Mouse (Mus musculus): ENCODE results near the gene Tenm4. TPM values are rescaled to one million over a fixed set of nuclear protein-coding genes. Genes with fewer than 3 reads are reported as not detected.

The Tenm4 gene
- polyA plus RNA-seq, 1 experiment from 2014 or later = 41.4 TPM

DNA sequence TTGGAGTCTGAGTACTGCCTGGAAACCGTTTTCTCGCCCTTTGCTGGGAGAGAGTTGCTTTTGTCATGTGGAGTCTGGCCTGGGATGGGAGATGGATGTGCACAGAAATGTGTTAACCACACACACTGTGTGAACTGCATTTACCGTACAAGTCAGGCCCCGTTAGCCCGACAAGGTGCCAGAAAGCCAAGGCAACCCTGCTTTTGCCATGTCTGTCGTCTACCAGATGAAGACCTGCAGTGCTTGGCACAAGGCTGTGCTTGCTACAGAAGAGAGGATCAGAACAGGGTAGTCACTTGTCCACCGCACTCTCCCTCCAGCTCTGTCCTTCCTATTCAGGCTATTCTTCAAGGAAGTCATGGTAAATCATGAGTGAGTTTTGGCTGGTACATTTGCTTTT lies 492.3 kb downstream of the Tenm4 start:
- H3K4me2 ChIP-seq (ENCODE audit: low read length) = no peak overlapping the region
- H3K9me3 ChIP-seq (replicated peaks; ENCODE audit: control insufficient read depth, low read length, poor library complexity, severe bottlenecking) = no peaks in the 10 kb centered on the region
- H3K9ac ChIP-seq (ENCODE audit: low read depth, low read length) = no peak overlapping the region
- no peak for ATAC-seq
- H3K27ac ChIP-seq (ENCODE audit: low read length) = no peak overlapping the region
- no peaks in the 10 kb centered on the region for H3K27me3 ChIP-seq (ENCODE audit: control insufficient read depth, insufficient read depth, low read depth, low read length)
- no peaks in the 10 kb centered on the region for H3K36me3 ChIP-seq (ENCODE audit: control insufficient read depth, insufficient read depth, low read length)
- 71% methylated on average over 7 of the region's 7 CpGs for WGBS
- H3K4me1 ChIP-seq (ENCODE audit: control insufficient read depth, insufficient read depth, low read length) = peaks cover 2% of the 10 kb centered on the region; the same call in 1 of the 2 replicates
- no peak overlapping the region for H3K4me3 ChIP-seq (ENCODE audit: low read depth, low read length)

- no peak overlapping the region for H3K27ac ChIP-seq (ENCODE audit: low read length)
- H3K36me3 ChIP-seq (ENCODE audit: control insufficient read depth, insufficient read depth, low read length) = no peaks in the 10 kb centered on the region
- no peaks in the 10 kb centered on the region for H3K9me3 ChIP-seq (replicated peaks; ENCODE audit: control insufficient read depth, low read length, poor library complexity, severe bottlenecking)
- WGBS = 88% methylated on average over 8 of the region's 8 CpGs
- peaks cover 16% of the 10 kb centered on the region for H3K4me1 ChIP-seq (ENCODE audit: control insufficient read depth, insufficient read depth, low read length)
- H3K4me2 ChIP-seq (ENCODE audit: low read length) = no peak overlapping the region
- no peaks in the 10 kb centered on the region for H3K27me3 ChIP-seq (ENCODE audit: control insufficient read depth, insufficient read depth, low read depth, low read length)
- ATAC-seq = no peak
- no peak overlapping the region for H3K9ac ChIP-seq (ENCODE audit: low read depth, low read length)
- no peak overlapping the region for H3K4me3 ChIP-seq (ENCODE audit: low read depth, low read length)
These were observed 495.4 kb downstream of the Tenm4 start for GRCm38 (mm10) chr7:96666366-96666896.

DNA sequence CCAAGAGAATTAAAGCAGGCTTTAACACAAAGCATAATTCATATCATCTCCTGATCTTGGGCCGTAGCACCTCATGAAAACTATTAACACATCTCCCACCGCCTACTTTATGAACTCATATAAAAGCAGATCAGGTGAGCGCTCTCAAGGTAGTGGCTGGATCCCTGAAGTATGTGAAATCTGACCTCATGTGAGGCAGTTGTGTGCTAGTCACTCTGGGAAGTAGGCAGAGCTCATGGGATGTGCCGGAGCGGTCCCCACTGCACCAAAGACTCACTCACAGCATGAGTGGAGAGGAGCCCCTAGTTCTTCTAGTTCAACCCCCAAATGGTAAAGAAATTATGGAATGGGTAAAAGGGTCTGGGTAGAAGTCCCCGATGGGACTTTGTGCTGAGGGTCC lies 496.6 kb downstream of the Tenm4 start:
- H3K4me2 ChIP-seq (ENCODE audit: low read length) = no peak overlapping the region
- WGBS = 91% methylated on average over 6 of the region's 6 CpGs
- ATAC-seq = no peak
- no peak overlapping the region for H3K9ac ChIP-seq (ENCODE audit: low read depth, low read length)
- H3K27me3 ChIP-seq (ENCODE audit: control insufficient read depth, insufficient read depth, low read depth, low read length) = no peaks in the 10 kb centered on the region
- H3K4me3 ChIP-seq (ENCODE audit: low read depth, low read length) = no peak overlapping the region
- no peaks in the 10 kb centered on the region for H3K36me3 ChIP-seq (ENCODE audit: control insufficient read depth, insufficient read depth, low read length)
- peaks cover 21% of the 10 kb centered on the region for H3K4me1 ChIP-seq (ENCODE audit: control insufficient read depth, insufficient read depth, low read length)
- no peaks in the 10 kb centered on the region for H3K9me3 ChIP-seq (replicated peaks; ENCODE audit: control insufficient read depth, low read length, poor library complexity, severe bottlenecking)
- no peak overlapping the region for H3K27ac ChIP-seq (ENCODE audit: low read length)

DNA sequence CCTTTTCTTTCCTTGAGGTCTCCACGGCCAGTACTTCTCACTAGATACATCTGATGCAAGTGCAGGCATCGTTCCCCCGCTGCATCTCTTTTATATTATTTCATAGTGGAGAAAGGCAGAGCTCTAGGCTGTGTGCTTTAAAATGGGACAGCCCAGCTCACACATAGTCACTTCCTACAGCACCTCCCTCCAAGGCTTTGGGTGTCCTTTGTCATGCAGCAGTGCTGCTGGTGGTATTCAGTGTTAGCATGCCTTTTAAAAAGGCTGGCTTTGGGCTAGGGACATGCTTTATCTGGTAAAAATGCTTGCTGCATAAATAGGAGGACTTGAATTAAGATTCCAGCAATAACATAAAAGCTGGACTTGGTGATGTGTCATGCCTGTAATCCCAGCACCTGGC lies 499.0 kb downstream of the Tenm4 start:
- Histone ChIP-seq H3K4me2 (ENCODE audit: low read length) (no peak overlapping the region), H3K4me1 (ENCODE audit: control insufficient read depth, insufficient read depth, low read length) (peaks cover 22% of the 10 kb centered on the region), H3K9ac (ENCODE audit: low read depth, low read length) (no peak overlapping the region), H3K4me3 (ENCODE audit: low read depth, low read length) (no peak overlapping the region), H3K27me3 (ENCODE audit: control insufficient read depth, insufficient read depth, low read depth, low read length) (no peaks in the 10 kb centered on the region), H3K9me3 (replicated peaks; ENCODE audit: control insufficient read depth, low read length, poor library complexity, severe bottlenecking) (no peaks in the 10 kb centered on the region), H3K27ac (ENCODE audit: low read length) (peak overlapping the region; percentile 38; the same call in 1 of the 2 replicates), H3K36me3 (ENCODE audit: control insufficient read depth, insufficient read depth, low read length) (no peaks in the 10 kb centered on the region)
- 37% methylated on average over 3 of the region's 3 CpGs for WGBS
- ATAC-seq = no peak

DNA sequence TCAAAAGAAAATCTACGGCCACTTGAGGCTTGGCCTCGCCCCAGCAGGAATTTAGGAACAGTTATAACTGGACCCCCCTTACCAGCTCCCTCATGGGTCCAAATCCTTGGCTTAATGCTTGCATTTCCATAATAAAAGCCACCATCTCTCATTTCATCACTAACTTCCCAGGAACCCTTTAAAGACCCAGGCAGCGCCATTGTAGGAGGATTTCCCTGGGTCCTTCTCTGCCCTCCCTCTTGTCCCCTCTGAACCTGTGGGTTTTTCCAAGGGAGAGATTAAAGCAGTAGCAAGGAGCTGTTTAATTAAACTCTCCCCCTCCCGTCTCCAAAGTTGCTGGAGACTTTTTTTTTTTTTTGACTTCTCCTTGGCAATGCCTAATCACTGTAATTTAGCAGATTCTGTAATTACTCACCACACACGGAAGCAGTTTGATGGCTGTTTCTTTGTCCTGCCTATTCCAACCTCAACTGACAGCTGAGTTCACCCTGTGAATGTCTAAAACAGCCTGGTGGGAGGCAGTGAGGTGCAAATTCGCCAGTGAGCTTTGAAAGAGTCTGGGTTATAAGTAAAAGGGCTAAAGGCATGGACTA lies 501.4 kb downstream of the Tenm4 start:
- H3K36me3 ChIP-seq (ENCODE audit: control insufficient read depth, insufficient read depth, low read length) = no peaks in the 10 kb centered on the region
- H3K4me2 ChIP-seq (ENCODE audit: low read length) = no peak overlapping the region
- no peaks in the 10 kb centered on the region for H3K9me3 ChIP-seq (replicated peaks; ENCODE audit: control insufficient read depth, low read length, poor library complexity, severe bottlenecking)
- H3K27ac ChIP-seq (ENCODE audit: low read length) = peak overlapping the region; percentile 44; the same call in 1 of the 2 replicates
- H3K27me3 ChIP-seq (ENCODE audit: control insufficient read depth, insufficient read depth, low read depth, low read length) = no peaks in the 10 kb centered on the region; the same call in 1 of the 2 replicates
- no peak overlapping the region for H3K9ac ChIP-seq (ENCODE audit: low read depth, low read length)
- WGBS = 13% methylated on average over 6 of the region's 6 CpGs
- peak; percentile 65 for ATAC-seq
- no peak overlapping the region for H3K4me3 ChIP-seq (ENCODE audit: low read depth, low read length)
- peaks cover 22% of the 10 kb centered on the region for H3K4me1 ChIP-seq (ENCODE audit: control insufficient read depth, insufficient read depth, low read length)

DNA sequence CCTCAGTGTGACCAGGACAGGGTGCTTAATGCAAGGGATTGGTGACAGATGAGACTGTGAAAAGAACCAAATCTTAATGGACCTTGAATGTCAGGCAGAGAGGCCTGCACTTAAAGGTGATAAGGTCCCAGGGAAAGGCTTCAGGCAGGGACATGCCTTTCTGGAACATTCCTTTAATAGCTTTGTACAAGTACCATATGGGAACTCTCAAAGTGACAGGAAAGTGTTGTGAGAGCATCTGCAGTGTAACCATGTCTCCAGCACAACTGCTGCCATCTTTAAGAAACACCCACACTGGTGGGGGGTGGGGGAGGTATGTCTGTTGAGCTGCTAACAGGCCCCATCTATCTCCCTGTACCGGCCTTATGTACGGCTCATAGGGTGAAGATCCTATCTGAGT lies 506.0 kb downstream of the Tenm4 start:
- Histone ChIP-seq H3K9me3 (replicated peaks; ENCODE audit: control insufficient read depth, low read length, poor library complexity, severe bottlenecking) (no peaks in the 10 kb centered on the region), H3K27ac (ENCODE audit: low read length) (no peak overlapping the region), H3K4me2 (ENCODE audit: low read length) (no peak overlapping the region), H3K9ac (ENCODE audit: low read depth, low read length) (no peak overlapping the region), H3K27me3 (ENCODE audit: control insufficient read depth, insufficient read depth, low read depth, low read length) (no peaks in the 10 kb centered on the region; the same call in 1 of the 2 replicates), H3K36me3 (ENCODE audit: control insufficient read depth, insufficient read depth, low read length) (no peaks in the 10 kb centered on the region), H3K4me3 (ENCODE audit: low read depth, low read length) (no peak overlapping the region), H3K4me1 (ENCODE audit: control insufficient read depth, insufficient read depth, low read length) (peaks cover 13% of the 10 kb centered on the region; the same call in 1 of the 2 replicates)
- no peak for ATAC-seq
- WGBS = 97% methylated on average over 2 of the region's 2 CpGs

DNA sequence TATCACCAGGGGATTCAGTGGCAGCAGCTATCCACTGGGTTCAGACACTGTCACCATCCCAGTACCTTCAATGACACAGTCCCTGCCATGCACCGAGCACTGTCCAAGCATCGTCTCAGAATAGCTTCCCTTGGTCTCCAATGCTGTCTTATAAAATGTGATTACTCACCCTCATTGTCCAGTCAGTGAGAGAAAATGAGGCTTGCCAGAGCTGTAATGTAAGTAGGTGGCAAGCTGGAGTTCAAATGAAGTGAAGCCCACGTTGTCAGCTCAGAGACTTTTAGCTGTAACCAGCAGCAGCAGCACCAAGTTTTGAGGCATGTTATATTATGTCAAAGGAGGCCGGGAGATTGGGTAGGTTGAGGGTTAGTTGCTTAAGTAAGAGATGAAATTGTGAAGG lies 507.2 kb downstream of the Tenm4 start:
- Histone ChIP-seq H3K4me3 (ENCODE audit: low read depth, low read length) (no peak overlapping the region), H3K27ac (ENCODE audit: low read length) (no peak overlapping the region), H3K9me3 (replicated peaks; ENCODE audit: control insufficient read depth, low read length, poor library complexity, severe bottlenecking) (no peaks in the 10 kb centered on the region), H3K36me3 (ENCODE audit: control insufficient read depth, insufficient read depth, low read length) (no peaks in the 10 kb centered on the region), H3K4me2 (ENCODE audit: low read length) (no peak overlapping the region), H3K4me1 (ENCODE audit: control insufficient read depth, insufficient read depth, low read length) (peaks cover 6% of the 10 kb centered on the region; the same call in 1 of the 2 replicates), H3K9ac (ENCODE audit: low read depth, low read length) (no peak overlapping the region), H3K27me3 (ENCODE audit: control insufficient read depth, insufficient read depth, low read depth, low read length) (no peaks in the 10 kb centered on the region; the same call in 1 of the 2 replicates)
- no peak for ATAC-seq
- WGBS = 89% methylated on average over 4 of the region's 4 CpGs

- Histone ChIP-seq H3K4me1 (ENCODE audit: control insufficient read depth, insufficient read depth, low read length) (peaks cover 6% of the 10 kb centered on the region; the same call in 1 of the 2 replicates), H3K9me3 (replicated peaks; ENCODE audit: control insufficient read depth, low read length, poor library complexity, severe bottlenecking) (no peaks in the 10 kb centered on the region), H3K9ac (ENCODE audit: low read depth, low read length) (no peak overlapping the region), H3K36me3 (ENCODE audit: control insufficient read depth, insufficient read depth, low read length) (no peaks in the 10 kb centered on the region), H3K4me3 (ENCODE audit: low read depth, low read length) (no peak overlapping the region), H3K4me2 (ENCODE audit: low read length) (no peak overlapping the region), H3K27ac (ENCODE audit: low read length) (no peak overlapping the region), H3K27me3 (ENCODE audit: control insufficient read depth, insufficient read depth, low read depth, low read length) (no peaks in the 10 kb centered on the region; the same call in 1 of the 2 replicates)
- 31% methylated on average over 1 of the region's 1 CpGs for WGBS
- ATAC-seq = no peak
These were observed 508.7 kb downstream of the Tenm4 start for GRCm38 (mm10) chr7:96679746-96680145.

DNA sequence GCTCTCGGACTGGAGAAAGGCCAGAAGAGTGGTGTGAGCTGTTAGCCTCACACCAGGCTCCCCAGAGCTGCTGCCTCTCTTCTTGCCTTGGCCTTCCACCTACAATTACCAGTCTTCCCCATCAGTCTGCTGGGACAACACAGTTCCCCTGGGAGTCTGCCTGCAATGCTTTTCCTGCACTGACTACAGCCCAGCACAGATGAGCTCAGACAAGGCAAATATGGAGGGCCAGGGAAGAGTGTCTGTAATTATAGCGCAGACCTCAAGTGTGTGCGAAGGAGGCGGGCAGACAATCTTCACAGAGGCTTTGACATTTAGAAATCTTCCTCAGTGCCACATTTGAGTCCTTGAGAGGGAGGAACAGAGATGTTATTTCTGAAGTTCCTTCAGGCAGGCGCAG lies 509.4 kb downstream of the Tenm4 start:
- Histone ChIP-seq H3K4me1 (ENCODE audit: control insufficient read depth, insufficient read depth, low read length) (peaks cover 8% of the 10 kb centered on the region; the same call in 1 of the 2 replicates), H3K36me3 (ENCODE audit: control insufficient read depth, insufficient read depth, low read length) (no peaks in the 10 kb centered on the region), H3K9ac (ENCODE audit: low read depth, low read length) (no peak overlapping the region), H3K9me3 (replicated peaks; ENCODE audit: control insufficient read depth, low read length, poor library complexity, severe bottlenecking) (no peaks in the 10 kb centered on the region), H3K27me3 (ENCODE audit: control insufficient read depth, insufficient read depth, low read depth, low read length) (no peaks in the 10 kb centered on the region; the same call in 1 of the 2 replicates), H3K27ac (ENCODE audit: low read length) (no peak overlapping the region), H3K4me3 (ENCODE audit: low read depth, low read length) (no peak overlapping the region), H3K4me2 (ENCODE audit: low read length) (no peak overlapping the region)
- WGBS = 83% methylated on average over 5 of the region's 5 CpGs
- ATAC-seq = 0 out of 2 replicates have a peak, but pooled peaks have one; percentile 56
